Mouse (Mus musculus) lung, postnatal 0 days (tissue): Measurements from ENCODE around the gene Rybp.

Experiments used
- CTCF ChIP-seq: IDR thresholded peaks from 2 replicates; pipeline ENCODE4 v1.5.1; 2016; ENCODE audit warnings: antibody characterized with exemption, mild to moderate bottlenecking
- EP300 ChIP-seq: IDR thresholded peaks from 2 replicates; pipeline ENCODE4 v1.6.1; 2016; ENCODE audit warnings: antibody characterized with exemption, mild to moderate bottlenecking, control low read depth

DNA sequence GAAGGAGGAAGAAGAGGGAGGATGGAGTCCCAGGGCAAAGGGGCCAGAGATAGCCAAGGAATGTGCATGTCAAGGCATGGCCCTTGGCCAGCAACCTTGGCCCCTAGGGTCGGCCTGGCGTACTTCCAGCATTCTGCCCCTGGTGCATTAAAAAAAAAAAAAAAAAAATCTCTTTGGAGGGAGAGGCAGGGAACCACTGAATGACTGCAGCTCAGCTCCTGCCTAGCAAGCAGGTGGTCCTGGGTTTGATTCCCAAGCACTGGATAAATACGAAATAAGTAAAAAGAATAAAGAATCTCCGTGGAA lies 1.4 kb upstream of the Rybp start:
- TF ChIP-seq CTCF (no peak), EP300 (no peak)
